Mouse (Mus musculus) urinary bladder, postnatal 14 days (tissue): ENCODE results near the gene Obsl1.

ENCODE experiments used
- DNase-seq: peaks from one replicate; pipeline ENCODE4 v3.0.0; 2021; ENCODE audit warnings: low spot score

Gene Obsl1

GRCm38 (mm10) chr1:75505956-75506831 lies at the start of gene Obsl1:
TSS of gene Obsl1 (minus strand) at chr1:75506452.
- DNase-seq, result peak; percentile 74

GRCm38 (mm10) chr1:75555680-75556079 lies 49.4 kb upstream of the Obsl1 start:
- no peak for DNase-seq

GRCm38 (mm10) chr1:75550586-75550985 lies 44.3 kb upstream of the Obsl1 start:
- no peak for DNase-seq

GRCm38 (mm10) chr1:75549289-75550279 lies 43.3 kb upstream of the Obsl1 start:
- no peak for DNase-seq

DNA sequence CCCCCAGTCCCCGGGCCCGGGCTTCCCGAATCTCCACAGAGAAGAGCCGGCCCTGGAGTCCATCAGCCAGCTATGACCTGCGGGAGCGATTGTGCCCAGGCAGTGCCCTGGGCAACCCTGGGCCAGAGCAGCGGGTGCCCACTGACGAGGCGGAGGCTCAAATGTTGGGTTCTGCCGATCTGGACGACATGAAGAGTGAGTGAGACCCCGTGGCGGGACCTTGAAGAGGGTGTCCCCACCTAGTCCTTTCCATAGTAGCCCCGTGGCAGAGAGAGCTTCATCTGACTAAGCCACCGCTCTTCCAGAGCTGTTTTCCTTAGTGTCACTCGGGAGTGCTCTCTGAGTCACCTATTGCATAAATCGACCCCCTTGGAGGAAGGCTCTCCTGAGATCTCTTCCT lies 42.6 kb upstream of the Obsl1 start:
- DNase-seq, result no peak

GRCm38 (mm10) chr1:75548083-75548482 lies 41.8 kb upstream of the Obsl1 start:
- no peak for DNase-seq

DNA sequence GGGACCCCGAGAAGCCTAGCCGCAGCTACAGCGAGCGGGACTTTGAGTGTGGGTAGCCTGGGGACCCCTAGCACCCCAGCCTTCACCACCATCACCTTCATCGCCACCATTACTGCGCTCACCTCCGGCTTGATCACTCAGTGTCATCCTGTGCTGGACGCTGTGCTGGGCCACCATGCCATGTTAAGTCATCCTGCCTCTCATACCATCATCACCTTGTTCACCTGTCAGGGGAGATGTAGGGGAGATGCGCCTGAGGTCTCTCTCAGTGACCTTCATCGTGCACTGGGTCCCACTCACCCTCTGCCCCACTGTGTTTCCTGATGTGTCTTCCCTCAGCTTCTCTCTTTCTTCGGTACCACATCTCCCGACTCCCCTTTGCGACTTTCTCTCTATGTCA lies 41.1 kb upstream of the Obsl1 start:
- DNase-seq, result no peak

DNA sequence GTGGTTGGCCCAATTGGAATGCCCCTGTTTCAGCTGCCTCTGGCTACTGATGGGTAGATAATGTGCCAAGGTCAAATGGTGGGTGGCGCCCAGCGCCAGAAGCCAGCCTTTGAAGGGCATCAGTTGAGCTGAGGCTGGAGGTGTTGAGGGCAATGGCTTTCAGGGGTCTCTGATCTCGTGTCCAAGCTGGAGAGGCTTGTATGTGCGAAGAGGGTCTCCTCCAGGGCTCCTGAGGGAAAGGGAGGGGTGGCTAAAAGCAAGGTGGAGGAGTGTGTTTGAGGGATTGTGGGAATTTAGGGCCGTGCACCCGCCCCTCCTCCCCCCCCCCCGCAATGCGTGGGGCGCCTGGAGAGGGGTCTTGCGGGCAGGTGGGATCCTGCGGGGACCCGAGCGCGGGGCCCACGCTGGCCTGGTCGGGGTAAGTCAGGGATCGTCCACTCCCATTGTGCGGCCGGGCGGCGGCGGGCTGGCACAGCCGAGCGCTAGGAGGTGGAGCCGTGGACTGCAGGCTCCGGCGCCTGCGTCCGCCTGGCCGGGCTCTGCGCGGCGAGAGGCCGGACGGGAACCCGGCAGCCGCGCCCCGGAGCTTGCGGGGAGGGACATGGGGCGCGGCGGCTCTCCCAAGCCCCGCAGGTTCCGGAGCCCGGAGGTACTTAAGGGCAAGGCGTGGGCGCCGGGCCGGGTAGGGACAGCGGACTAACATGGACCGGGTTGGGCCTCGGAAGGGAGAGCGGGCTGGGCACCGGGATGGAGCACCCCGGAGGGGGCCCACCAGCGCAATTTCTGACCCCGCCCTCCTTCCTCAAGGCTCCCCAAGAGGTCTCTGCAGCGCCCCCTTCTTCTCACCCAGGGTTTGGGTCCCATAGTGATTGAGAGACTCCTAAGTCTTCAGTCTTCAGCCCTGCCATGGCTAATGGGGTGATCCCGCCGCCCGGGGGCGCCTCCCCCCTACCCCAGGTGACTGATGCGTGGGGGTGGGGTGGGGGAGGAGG lies 40.0 kb upstream of the Obsl1 start, which contains the start of gene Slc4a3:
Gene Slc4a3, plus strand, starts transcription at position 302 of the 992 bp plus-strand sequence.
- peak; percentile 69 for DNase-seq

DNA sequence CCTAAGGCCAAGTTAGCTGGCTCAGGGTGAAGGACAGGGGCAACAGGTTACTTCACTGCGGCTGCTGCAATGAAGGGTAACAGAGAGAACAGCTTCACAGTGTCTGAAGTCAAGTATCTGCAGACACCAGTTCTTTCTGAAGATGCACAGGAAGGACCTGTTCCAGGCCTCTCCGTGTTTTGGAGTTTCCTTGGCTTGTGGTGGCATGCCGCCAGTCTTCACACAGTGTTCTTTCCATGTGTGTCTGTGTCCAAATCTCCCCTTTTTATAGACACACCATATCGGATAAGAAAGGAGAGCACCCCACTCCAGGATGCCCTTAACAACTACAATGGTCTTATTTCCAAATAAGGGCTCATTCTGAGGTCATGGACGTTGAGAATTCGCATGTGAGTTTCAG lies 38.1 kb upstream of the Obsl1 start:
- DNase-seq, result no peak

DNA sequence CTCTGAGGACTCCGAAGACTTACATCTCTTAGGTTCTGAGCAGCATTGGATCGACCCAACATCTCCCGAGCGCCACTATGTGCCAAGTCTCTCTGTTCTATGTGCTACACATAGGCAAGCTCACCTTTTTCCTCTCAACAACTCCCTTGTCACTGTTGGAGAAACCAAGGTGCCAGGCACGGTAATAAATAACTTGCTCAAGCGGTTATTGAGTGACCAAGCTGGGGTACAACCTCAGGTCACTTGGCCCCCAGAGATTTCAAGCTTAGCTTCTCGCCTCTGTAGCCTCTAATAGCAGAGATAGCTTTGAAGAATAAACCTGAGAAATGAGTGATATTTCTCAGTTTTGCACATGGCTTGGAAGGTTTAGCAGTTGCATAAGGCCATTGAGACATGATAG lies 35.2 kb upstream of the Obsl1 start:
- no peak for DNase-seq

DNA sequence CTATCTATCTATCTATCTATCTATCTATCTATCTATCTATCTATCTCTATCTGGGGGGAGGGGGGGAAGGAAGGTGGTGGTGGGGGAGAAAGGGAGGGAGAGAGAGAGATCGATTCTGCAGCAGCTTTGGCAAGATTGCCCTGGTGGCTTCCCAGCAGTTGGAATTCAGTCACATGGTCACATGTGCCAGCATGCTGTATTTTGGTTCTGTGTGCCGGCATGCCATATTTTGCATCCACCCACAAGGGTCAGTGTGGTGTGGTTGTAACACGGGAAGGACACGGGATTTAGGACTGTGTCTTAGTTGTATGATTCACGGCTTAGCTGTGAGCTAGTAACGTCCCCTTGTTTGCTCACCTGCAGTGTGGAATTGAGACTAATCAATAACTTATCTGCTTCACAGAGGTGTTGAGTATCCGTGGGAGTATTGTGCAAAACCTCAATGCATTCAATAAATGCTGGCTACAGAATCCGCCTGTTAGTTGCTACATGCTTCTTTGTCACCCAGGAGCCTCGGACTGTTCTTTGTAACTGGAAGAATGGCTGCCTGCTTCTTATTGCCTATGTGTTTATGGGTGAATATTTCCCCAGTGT lies 32.4 kb upstream of the Obsl1 start:
- no peak for DNase-seq

DNA sequence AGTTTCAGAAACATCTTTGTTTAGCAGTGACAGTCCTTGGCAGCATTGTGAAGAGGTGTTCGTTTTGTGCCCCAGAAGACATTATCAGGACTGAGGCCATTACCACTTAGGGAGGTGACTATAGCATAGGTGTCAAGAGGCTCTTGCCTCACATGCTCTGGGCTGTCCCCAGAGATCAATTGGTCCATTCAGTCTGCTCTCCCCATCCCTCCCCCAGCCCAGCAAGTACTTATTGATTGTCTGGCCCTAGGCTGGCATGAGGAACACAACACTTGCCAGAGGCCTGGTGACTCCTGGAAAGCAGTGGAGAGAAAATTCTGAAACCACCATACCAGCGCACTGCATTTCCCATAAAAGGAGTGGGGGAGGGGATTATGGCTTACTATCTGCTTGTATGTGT lies 31.3 kb upstream of the Obsl1 start:
- DNase-seq, result no peak

DNA sequence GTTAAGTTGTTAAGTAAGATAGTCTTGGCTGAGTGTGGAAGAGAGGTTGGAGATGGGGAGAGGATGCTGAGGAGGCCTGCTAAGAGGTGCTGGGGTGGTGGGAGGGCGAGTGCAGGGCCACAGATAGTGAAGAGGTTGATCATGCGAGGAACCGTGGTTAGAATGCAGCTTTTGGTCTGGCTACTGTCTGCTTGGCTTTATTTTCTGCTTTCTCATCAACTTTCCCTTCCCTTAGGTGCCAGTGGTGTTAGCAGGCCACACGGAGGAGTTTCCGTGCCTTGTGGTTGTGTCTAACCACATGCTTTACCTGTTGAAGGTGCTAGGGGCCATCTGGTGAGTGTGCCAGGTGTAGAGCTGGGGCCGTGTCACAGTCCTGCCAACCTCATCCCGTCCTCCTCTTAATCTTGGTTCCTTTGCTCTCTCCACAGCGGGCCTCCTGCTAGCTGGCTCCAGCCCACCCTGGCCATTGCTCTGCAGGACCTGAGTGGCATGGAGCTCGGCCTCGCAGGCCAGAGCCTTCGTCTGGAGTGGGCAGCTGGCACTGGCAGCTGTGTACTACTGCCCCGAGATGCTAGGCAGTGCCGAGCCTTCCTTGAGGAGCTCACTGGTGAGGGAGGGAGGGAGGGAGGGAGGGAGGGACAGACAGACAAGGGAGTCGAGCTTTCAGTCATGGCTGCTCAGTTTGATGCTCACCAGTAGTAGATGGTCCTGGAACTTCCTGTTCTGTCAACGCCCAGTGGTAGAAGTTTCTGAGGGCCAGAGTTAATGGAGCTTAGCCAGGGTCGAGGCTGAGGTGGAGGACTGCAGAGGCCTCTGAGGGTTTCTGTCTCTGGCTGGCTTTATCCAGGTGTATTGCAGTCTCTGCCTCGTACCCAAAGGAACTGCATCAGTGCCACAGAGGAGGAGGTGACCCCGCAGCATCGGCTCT lies 27.3 kb upstream of the Obsl1 start:
- DNase-seq, result no peak

- DNase-seq, result no peak
Observed at GRCm38 (mm10) chr1:75532280-75533172, 26.3 kb upstream of the Obsl1 start.

DNA sequence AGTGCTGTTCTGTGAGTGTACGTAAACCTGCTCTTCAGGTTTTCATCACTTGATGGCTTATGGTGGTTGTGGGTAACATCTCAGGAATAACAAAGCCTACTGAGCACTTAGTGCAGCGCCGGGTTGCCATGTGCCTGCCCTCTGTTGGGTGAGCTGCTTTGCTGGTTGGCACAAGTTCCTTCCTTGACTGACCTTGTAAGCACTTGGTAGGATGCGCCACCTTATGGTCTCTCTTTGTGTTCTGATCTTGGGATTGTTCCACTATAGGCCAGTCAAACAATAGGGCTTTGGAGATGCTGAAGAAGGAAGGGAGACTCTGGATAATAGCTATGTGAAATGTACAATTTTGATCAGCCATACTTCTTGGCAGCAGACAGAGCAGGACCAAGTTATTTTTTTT lies 24.3 kb upstream of the Obsl1 start:
- DNase-seq, result no peak

GRCm38 (mm10) chr1:75524679-75525078 lies 18.4 kb upstream of the Obsl1 start:
- no peak for DNase-seq

DNA sequence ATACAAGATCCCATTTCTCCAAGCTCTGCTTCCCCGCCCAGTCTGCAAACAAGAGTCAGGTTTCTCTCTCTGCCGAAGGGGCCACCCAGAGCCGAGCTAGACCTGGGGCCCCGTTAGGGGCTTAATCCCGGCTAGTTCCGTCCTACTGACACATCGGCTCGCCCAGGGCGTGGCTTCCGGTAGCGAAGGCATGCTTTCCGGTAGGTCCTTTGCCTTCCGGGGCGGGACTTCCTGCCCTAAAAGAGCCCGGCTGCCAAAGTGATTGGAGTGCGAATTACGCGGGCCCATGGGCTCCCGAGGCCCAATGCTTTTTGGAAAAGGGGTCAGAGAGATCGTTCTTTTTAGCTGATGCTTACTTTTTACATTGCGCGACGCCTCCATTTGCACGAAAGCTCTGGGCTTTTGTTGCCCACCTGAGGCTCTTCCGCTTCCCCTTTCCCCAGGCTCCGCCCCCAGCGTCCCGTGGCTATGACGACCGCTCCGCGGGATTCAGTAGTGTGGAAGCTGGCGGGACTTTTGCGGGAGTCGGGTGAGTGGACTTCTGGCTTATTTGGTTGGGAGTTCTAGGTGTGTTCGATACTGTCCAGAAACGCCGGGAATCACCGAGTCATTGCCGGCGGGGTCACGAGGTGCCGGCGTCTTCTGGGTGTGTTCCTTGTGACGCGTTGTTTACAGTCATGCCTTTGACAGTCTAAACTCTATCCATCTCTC lies 15.2 kb upstream of the Obsl1 start, which contains the start of gene Stk11ip:
Gene Stk11ip, plus strand, starts transcription at position 209 of the 711 bp plus-strand sequence.
- peak; percentile 95 for DNase-seq

GRCm38 (mm10) chr1:75519576-75519975 lies 13.3 kb upstream of the Obsl1 start:
- DNase-seq, result no peak
